In genomic region chr19:42190494-42190893, GRCm38 (mm10) we compare ENCODE assay signal across 9 mouse cellular contexts. TPM values are rescaled to one million over a fixed set of nuclear protein-coding genes. Genes with fewer than 3 reads are reported as not detected.
DNase-seq lines count a peak whose midpoint lies in the region; ATAC-seq lines count a peak whose summit lies in the region.
"Had no signal": no experiment of that assay in that cellular context is flagged by ENCODE, and none has a peak within 500 bp of the region (broad histone marks: within the 10 kb centered on the region; RNA-seq: fewer than 3 reads in every experiment).

No protein-coding gene starts in this region.

- DNase-seq in left cerebral cortex, adult 18-20 months (ENCODE audit: low spot score in 2 of 2), result peak; percentile 52 to 64
- DNase-seq in left cerebral cortex, adult 8-10 months (ENCODE audit: low spot score in 2 of 2), result no peak
- peak; percentile 77 for DNase-seq in NIH3T3 (ENCODE audit: low read depth)
- peak; percentile 81 to 86 for DNase-seq in cerebellum, postnatal 25 days
- DNase-seq in heart, adult 9 months (ENCODE audit: low spot score in 2 of 2), result peak; percentile 15 to 41
- peak; percentile 63 to 80 for DNase-seq in kidney, postnatal 25 days
- DNase-seq in right cerebral cortex, postnatal 36 days (ENCODE audit: low spot score in 2 of 2), result no peak

- WGBS in midbrain, embryonic 12.5 days, result 18% methylated on average over 5 of the region's 5 CpGs

- no peak overlapping the region for H3K4me2 ChIP-seq in midbrain, embryonic 12.5 days (replicated peaks)
- H3K4me2 ChIP-seq: embryonic facial prominence, embryonic 15.5 days had no signal

- H3K27me3 ChIP-seq in midbrain, embryonic 12.5 days, result no peaks in the 10 kb centered on the region
- H3K27me3 ChIP-seq: embryonic facial prominence, embryonic 15.5 days had no signal

- no peaks in the 10 kb centered on the region for H3K9me3 ChIP-seq in midbrain, embryonic 12.5 days
- H3K9me3 ChIP-seq: embryonic facial prominence, embryonic 15.5 days had no signal

- peaks cover 43% of the 10 kb centered on the region for H3K36me3 ChIP-seq in midbrain, embryonic 12.5 days

- peak; percentile 41; the same call in 1 of the 2 replicates for ATAC-seq in midbrain, embryonic 12.5 days (ENCODE audit: low FRiP score, low read depth)

- H3K9ac ChIP-seq in midbrain, embryonic 12.5 days (replicated peaks), result no peak overlapping the region
- H3K9ac ChIP-seq: embryonic facial prominence, embryonic 15.5 days had no signal

- no peak overlapping the region for H3K27ac ChIP-seq in midbrain, embryonic 12.5 days (replicated peaks)
- H3K27ac ChIP-seq: embryonic facial prominence, embryonic 15.5 days had no signal

- H3K4me3 ChIP-seq in midbrain, embryonic 12.5 days, result no peak overlapping the region
- H3K4me3 ChIP-seq: embryonic facial prominence, embryonic 15.5 days had no signal

- H3K4me1 ChIP-seq in midbrain, embryonic 12.5 days, result no peaks in the 10 kb centered on the region
- H3K4me1 ChIP-seq: embryonic facial prominence, embryonic 15.5 days had no signal

RNA-seq across cellular contexts. Expression of gene Sfrp5, which starts 11.6 kb away (rescaled TPM):
- 1 to 10 TPM in 1 of 2 experiments, under 1 TPM in 1; 0.49 to 2.1 TPM for total RNA-seq in left cerebral cortex, adult 18-20 months (2021)
- total RNA-seq in left cerebral cortex, adult 8-10 months (2022), result 1 to 10 TPM; 1.9 to 4.1 (median 2.6) TPM
- not detected in 2 replicates for polyA plus RNA-seq in midbrain, embryonic 12.5 days (2016; fragmentation: Nextera tagmentation; extraction: Ambion mirVana)

RNA-seq across cellular contexts. Expression of gene Zfyve27, which starts 26.7 kb away (rescaled TPM):
- 10 to 100 TPM; 78.2 to 85.1 TPM for total RNA-seq in left cerebral cortex, adult 18-20 months (2021)
- total RNA-seq in left cerebral cortex, adult 8-10 months (2022), result 100 to 1,000 TPM in 1 of 4 experiments, 10 to 100 TPM in 3; 78.2 to 101 (median 83.5) TPM
- 53.3 and 55.5 TPM in 2 replicates for polyA plus RNA-seq in midbrain, embryonic 12.5 days (2016; fragmentation: Nextera tagmentation; extraction: Ambion mirVana)

RNA-seq across cellular contexts. Expression of gene Marveld1, which starts 43.3 kb away (rescaled TPM):
- 1 to 10 TPM; 8.3 to 8.6 TPM for total RNA-seq in left cerebral cortex, adult 18-20 months (2021)
- 10 to 100 TPM in 1 of 4 experiments, 1 to 10 TPM in 3; 8.7 to 10.2 (median 9.0) TPM for total RNA-seq in left cerebral cortex, adult 8-10 months (2022)
- polyA plus RNA-seq in midbrain, embryonic 12.5 days (2016; fragmentation: Nextera tagmentation; extraction: Ambion mirVana), result 4.2 and 4.8 TPM in 2 replicates

RNA-seq across cellular contexts. Expression of gene Golga7b, which starts 56.9 kb away (rescaled TPM):
- total RNA-seq in left cerebral cortex, adult 18-20 months (2021), result 100 to 1,000 TPM; 112 to 119 TPM
- total RNA-seq in left cerebral cortex, adult 8-10 months (2022), result 100 to 1,000 TPM in 2 of 4 experiments, 10 to 100 TPM in 2; 89.8 to 107 (median 99.9) TPM
- polyA plus RNA-seq in midbrain, embryonic 12.5 days (2016; fragmentation: Nextera tagmentation; extraction: Ambion mirVana), result 7.7 and 8.8 TPM in 2 replicates

Comparison
In these comparisons a context has a peak if more than half of its experiments do, and no peak if none do; other contexts are left out.
1. DNase-seq: peak in left cerebral cortex, adult 18-20 months (2 of 2), NIH3T3 (single experiment), cerebellum, postnatal 25 days (2 of 2), heart, adult 9 months (2 of 2) and kidney, postnatal 25 days (2 of 2); none in left cerebral cortex, adult 8-10 months (0 of 2) and right cerebral cortex, postnatal 36 days (0 of 2).